Mouse (Mus musculus): Measurements from ENCODE around the gene Qpctl.
"Not testable (repeated sequence)": the region's sequence is repeated elsewhere in the genome, so short reads cannot be mapped to it uniquely, and the experiment has no call there.

Gene Qpctl

GRCm38 (mm10) chr7:19165656-19166423 lies 16.7 kb upstream of the Qpctl start, which contains the start of gene Gipr:
Gene Gipr (minus strand): TSS chr7:19166127.
- in situ Hi-C loops (cut with MboI; ENCODE audit: unreplicated experiment in 2 of 2), result loop anchor here in 1 of 2 experiments (10.0 kb wide), 1 partner anchor 119 kb away; the partner anchor contains the start of genes Ppm1n and Rtn2

GRCm38 (mm10) chr7:19164978-19165377 lies 15.9 kb upstream of the Qpctl start:
- in situ Hi-C loops (cut with MboI; ENCODE audit: unreplicated experiment in 2 of 2), result loop anchor here in 1 of 2 experiments (10.0 kb wide), 1 partner anchor 120 kb away; the partner anchor contains the start of genes Ppm1n and Rtn2

- in situ Hi-C loops (cut with MboI; ENCODE audit: unreplicated experiment in 2 of 2), result loop anchor here in 1 of 2 experiments (10.0 kb wide), 1 partner anchor 121 kb away; the partner anchor contains the start of genes Ppm1n and Rtn2
Observed at GRCm38 (mm10) chr7:19164189-19164588, 15.1 kb upstream of the Qpctl start.

GRCm38 (mm10) chr7:19163752-19164151 lies 14.7 kb upstream of the Qpctl start:
- in situ Hi-C loops (cut with MboI; ENCODE audit: unreplicated experiment in 2 of 2), result loop anchor here in 1 of 2 experiments (10.0 kb wide), 1 partner anchor 121 kb away; the partner anchor contains the start of genes Ppm1n and Rtn2

- in situ Hi-C loops (cut with MboI; ENCODE audit: unreplicated experiment in 2 of 2), result loop anchor here in 1 of 2 experiments (10.0 kb wide), 1 partner anchor 122 kb away; the partner anchor contains the start of genes Ppm1n and Rtn2
Observed at GRCm38 (mm10) chr7:19162928-19163327, 13.8 kb upstream of the Qpctl start.

GRCm38 (mm10) chr7:19160115-19160514 lies 11.0 kb upstream of the Qpctl start:
- in situ Hi-C loops (cut with MboI; ENCODE audit: unreplicated experiment in 2 of 2), result loop anchor here in 1 of 2 experiments (10.0 kb wide), 1 partner anchor 125 kb away; the partner anchor contains the start of genes Ppm1n and Rtn2

GRCm38 (mm10) chr7:19159411-19159810 lies 10.3 kb upstream of the Qpctl start:
- in situ Hi-C loops (cut with MboI; ENCODE audit: unreplicated experiment in 2 of 2), result no loop called here

GRCm38 (mm10) chr7:19158601-19159000 lies 9.5 kb upstream of the Qpctl start:
- in situ Hi-C loops (cut with MboI; ENCODE audit: unreplicated experiment in 2 of 2), result no loop called here

- in situ Hi-C loops (cut with MboI; ENCODE audit: unreplicated experiment in 2 of 2), result no loop called here
Observed at GRCm38 (mm10) chr7:19157160-19157800, 8.2 kb upstream of the Qpctl start.

GRCm38 (mm10) chr7:19155825-19156475 lies 6.9 kb upstream of the Qpctl start:
- in situ Hi-C loops (cut with MboI; ENCODE audit: unreplicated experiment in 2 of 2), result no loop called here

GRCm38 (mm10) chr7:19154796-19155195 lies 5.7 kb upstream of the Qpctl start:
- in situ Hi-C loops (cut with MboI; ENCODE audit: unreplicated experiment in 2 of 2), result no loop called here

GRCm38 (mm10) chr7:19151121-19151520 lies 2.0 kb upstream of the Qpctl start:
- in situ Hi-C loops (cut with MboI; ENCODE audit: unreplicated experiment in 2 of 2), result not testable (repeated sequence)

GRCm38 (mm10) chr7:19149626-19150025 lies 535 bp upstream of the Qpctl start, which contains the start of gene Snrpd2:
Gene Snrpd2 (plus strand): TSS chr7:19149722.
- in situ Hi-C loops (cut with MboI; ENCODE audit: unreplicated experiment in 2 of 2), result no loop called here

GRCm38 (mm10) chr7:19148180-19148874 lies 764 bp downstream of the Qpctl start:
- in situ Hi-C loops (cut with MboI; ENCODE audit: unreplicated experiment in 2 of 2), result no loop called here

- in situ Hi-C loops (cut with MboI; ENCODE audit: unreplicated experiment in 2 of 2), result no loop called here
Observed at GRCm38 (mm10) chr7:19147497-19148045, 1.5 kb downstream of the Qpctl start.

- in situ Hi-C loops (cut with MboI; ENCODE audit: unreplicated experiment in 2 of 2), result no loop called here
Observed at GRCm38 (mm10) chr7:19146793-19147192, 2.3 kb downstream of the Qpctl start.

GRCm38 (mm10) chr7:19137380-19137779 lies 11.7 kb downstream of the Qpctl start:
- in situ Hi-C loops (cut with MboI; ENCODE audit: unreplicated experiment in 2 of 2), result loop anchor here in 1 of 2 experiments (5.0 kb wide), 1 partner anchor 35 kb away; no protein-coding TSS in a partner anchor

GRCm38 (mm10) chr7:19136673-19137334 lies 12.3 kb downstream of the Qpctl start:
- in situ Hi-C loops (cut with MboI; ENCODE audit: unreplicated experiment in 2 of 2), result loop anchor here in 1 of 2 experiments (5.0 kb wide), 1 partner anchor 35 kb away; no protein-coding TSS in a partner anchor

- in situ Hi-C loops (cut with MboI; ENCODE audit: unreplicated experiment in 2 of 2), result loop anchor here in 1 of 2 experiments (5.0 kb wide), 1 partner anchor 36 kb away; no protein-coding TSS in a partner anchor
Observed at GRCm38 (mm10) chr7:19136168-19136567, 12.9 kb downstream of the Qpctl start.

Data from v-Abl transformed pro-B cells (cell line).